In genomic region chr6:99452638-99453185, GRCm38 (mm10) we compare ENCODE assay signal across 9 mouse cellular contexts.
DNase-seq lines count a peak whose midpoint lies in the region; ATAC-seq and TF ChIP-seq lines count a peak whose summit lies in the region.
"Had no signal": no experiment of that assay in that cellular context is flagged by ENCODE, and none has a peak within 500 bp of the region (broad histone marks: within the 10 kb centered on the region; RNA-seq: fewer than 3 reads in every experiment).

No protein-coding gene starts in this region.

- H3K27ac ChIP-seq in layer of hippocampus, adult 2 months: no peak overlapping the region
- no peak overlapping the region; the same call in 1 of the 2 replicates for H3K27ac ChIP-seq in intestine, postnatal 0 days (ENCODE audit: low read depth, low read length)
- H3K27ac ChIP-seq in stomach, postnatal 0 days (replicated peaks): 0 out of 2 replicates have a peak overlapping the region, but pooled peaks have one; percentile 2
- H3K27ac ChIP-seq in forebrain, embryonic 14.5 days (ENCODE audit: low read depth, low read length): no peak overlapping the region
- no peak overlapping the region for H3K27ac ChIP-seq in hindbrain, embryonic 10.5 days
- H3K27ac ChIP-seq: forebrain, embryonic 12.5 days had no signal

- WGBS in intestine, postnatal 0 days: 50% methylated on average over 2 of the region's 2 CpGs
- WGBS in stomach, postnatal 0 days: 54% methylated on average over 2 of the region's 2 CpGs
- WGBS in forebrain, embryonic 14.5 days: 59% methylated on average over 2 of the region's 2 CpGs
- WGBS in hindbrain, embryonic 10.5 days: 66% methylated on average over 2 of the region's 2 CpGs

- no peaks in the 10 kb centered on the region for H3K9me3 ChIP-seq in intestine, postnatal 0 days (ENCODE audit: control insufficient read depth)
- no peaks in the 10 kb centered on the region for H3K9me3 ChIP-seq in stomach, postnatal 0 days (ENCODE audit: control insufficient read depth, low read length)
- no peaks in the 10 kb centered on the region for H3K9me3 ChIP-seq in forebrain, embryonic 14.5 days (replicated peaks; ENCODE audit: control insufficient read depth, low read length)
- no peaks in the 10 kb centered on the region for H3K9me3 ChIP-seq in hindbrain, embryonic 10.5 days
- H3K9me3 ChIP-seq: forebrain, embryonic 12.5 days had no signal

- DNase-seq in layer of hippocampus, adult 2 months (ENCODE audit: low spot score in 2 of 2): no peak
- no peak for DNase-seq in layer of hippocampus, adult 11-12 months (ENCODE audit: low spot score)
- peak; percentile 36 for DNase-seq in NIH3T3 (ENCODE audit: low read depth)
- DNase-seq in stomach, postnatal 0 days (ENCODE audit: low spot score): peak; percentile 28
- DNase-seq in forebrain, embryonic 14.5 days (ENCODE audit: low spot score): no peak
- no peak for DNase-seq in hindbrain, embryonic 10.5 days (ENCODE audit: low spot score)
- no peak for DNase-seq in left cerebral cortex, adult 11 months (ENCODE audit: low spot score)

- no peak overlapping the region for H3K4me2 ChIP-seq in intestine, postnatal 0 days (replicated peaks; ENCODE audit: low read depth)
- H3K4me2 ChIP-seq in stomach, postnatal 0 days (replicated peaks; ENCODE audit: low read depth): no peak overlapping the region
- no peak overlapping the region for H3K4me2 ChIP-seq in forebrain, embryonic 14.5 days (ENCODE audit: low read length)
- H3K4me2 ChIP-seq: forebrain, embryonic 12.5 days had no signal

- no peak overlapping the region for H3K9ac ChIP-seq in intestine, postnatal 0 days (ENCODE audit: low read depth, low read length)
- no peak overlapping the region for H3K9ac ChIP-seq in stomach, postnatal 0 days (ENCODE audit: low read length)
- no peak overlapping the region for H3K9ac ChIP-seq in forebrain, embryonic 14.5 days (ENCODE audit: low read length)
- H3K9ac ChIP-seq: forebrain, embryonic 12.5 days had no signal

- H3K36me3 ChIP-seq in intestine, postnatal 0 days (ENCODE audit: control insufficient read depth, insufficient read depth): no peaks in the 10 kb centered on the region
- 0 out of 2 replicates have a peak, but pooled peaks cover 2% of the 10 kb centered on the region for H3K36me3 ChIP-seq in stomach, postnatal 0 days (ENCODE audit: control insufficient read depth, insufficient read depth, low read length)
- H3K36me3 ChIP-seq in forebrain, embryonic 14.5 days (ENCODE audit: control insufficient read depth, insufficient read depth, low read length): no peaks in the 10 kb centered on the region
- H3K36me3 ChIP-seq in hindbrain, embryonic 10.5 days: peaks cover 9% of the 10 kb centered on the region

- 0 out of 2 replicates have a peak, but pooled peaks cover 4% of the 10 kb centered on the region for H3K4me1 ChIP-seq in intestine, postnatal 0 days (replicated peaks; ENCODE audit: control insufficient read depth, insufficient read depth, low read length)
- peaks cover 6% of the 10 kb centered on the region; the same call in 1 of the 2 replicates for H3K4me1 ChIP-seq in stomach, postnatal 0 days (replicated peaks; ENCODE audit: control insufficient read depth, insufficient read depth)
- no peaks in the 10 kb centered on the region for H3K4me1 ChIP-seq in forebrain, embryonic 14.5 days (ENCODE audit: control insufficient read depth, insufficient read depth, low read length)
- H3K4me1 ChIP-seq in hindbrain, embryonic 10.5 days (replicated peaks): peaks cover 23% of the 10 kb centered on the region

- TF ChIP-seq CTCF in layer of hippocampus, adult 2 months (conservative IDR thresholded peaks at IDR 0.05): peak; percentile 65
- TF ChIP-seq CTCF in intestine, postnatal 0 days (IDR thresholded peaks at IDR 0.05; ENCODE audit: low read depth): peak; percentile 71
- peak; percentile 65 for TF ChIP-seq CTCF in stomach, postnatal 0 days (IDR thresholded peaks at IDR 0.05; ENCODE audit: low read depth)

- ATAC-seq in intestine, postnatal 0 days: 0 out of 2 replicates have a peak, but pooled peaks have one; percentile 38
- ATAC-seq in stomach, postnatal 0 days (ENCODE audit: low FRiP score, low TSS enrichment): peak; percentile 67; the same call in 1 of the 2 replicates
- no peak for ATAC-seq in forebrain, embryonic 14.5 days

- TF ChIP-seq EP300 in stomach, postnatal 0 days (optimal IDR thresholded peaks at IDR 0.05): no peak

- H3K27me3 ChIP-seq in intestine, postnatal 0 days (replicated peaks; ENCODE audit: control insufficient read depth, insufficient read depth, low read length): no peaks in the 10 kb centered on the region
- H3K27me3 ChIP-seq in stomach, postnatal 0 days (ENCODE audit: control insufficient read depth, insufficient read depth, low read length): no peaks in the 10 kb centered on the region
- no peaks in the 10 kb centered on the region for H3K27me3 ChIP-seq in forebrain, embryonic 14.5 days (replicated peaks; ENCODE audit: control insufficient read depth, insufficient read depth, low read length)
- no peaks in the 10 kb centered on the region for H3K27me3 ChIP-seq in hindbrain, embryonic 10.5 days (ENCODE audit: insufficient read depth, poor library complexity, severe bottlenecking)
- H3K27me3 ChIP-seq: forebrain, embryonic 12.5 days had no signal

- H3K4me3 ChIP-seq in layer of hippocampus, adult 2 months: no peak overlapping the region
- H3K4me3 ChIP-seq in intestine, postnatal 0 days (ENCODE audit: low read depth, low read length): no peak overlapping the region
- no peak overlapping the region for H3K4me3 ChIP-seq in stomach, postnatal 0 days (ENCODE audit: low read depth, low read length)
- H3K4me3 ChIP-seq in forebrain, embryonic 14.5 days (ENCODE audit: low read depth, low read length): no peak overlapping the region
- no peak overlapping the region for H3K4me3 ChIP-seq in hindbrain, embryonic 10.5 days
- H3K4me3 ChIP-seq: forebrain, embryonic 12.5 days had no signal

Comparison
In these comparisons a context has a peak if more than half of its experiments do, and no peak if none do; other contexts are left out.
1. DNase-seq: peak in NIH3T3 (single experiment) and stomach, postnatal 0 days (single experiment); none in layer of hippocampus, adult 2 months (0 of 2), layer of hippocampus, adult 11-12 months (single experiment), forebrain, embryonic 14.5 days (single experiment), hindbrain, embryonic 10.5 days (single experiment) and left cerebral cortex, adult 11 months (single experiment).
2. Peak in every context shown above with its lines, with median percentiles within 50 percentile points of each other: CTCF ChIP-seq.